Mouse (Mus musculus) C2C12 (cell line): ENCODE data around the gene Plet1. TPM values are rescaled to one million over a fixed set of nuclear protein-coding genes. Genes with fewer than 3 reads are reported as not detected.

Experiments used
- H3K27me3 ChIP-seq: one replicate; pipeline ENCODE4 v1.6.1; 2011; ENCODE audit not compliant: control insufficient read depth, insufficient read depth, insufficient read length
- H3K36me3 ChIP-seq: one replicate; pipeline ENCODE4 v1.6.1; 2011; ENCODE audit not compliant: control insufficient read depth, insufficient read depth
- H3K4me3 ChIP-seq: one replicate; pipeline ENCODE4 v1.5.1; 2011; ENCODE audit warnings: mild to moderate bottlenecking, control low read depth; ENCODE audit not compliant: poor library complexity, insufficient read depth, severe bottlenecking
- H3K79me2 ChIP-seq: one replicate; pipeline ENCODE4 v1.6.1; 2011; ENCODE audit not compliant: control insufficient read depth, insufficient read depth
- H3K79me3 ChIP-seq: one replicate; pipeline ENCODE4 v1.6.1; 2011; ENCODE audit warnings: low read depth, control low read depth
- H3ac ChIP-seq: one replicate; pipeline ENCODE3; 2011; ENCODE audit warnings: low read depth; ENCODE audit not compliant: control insufficient read depth, insufficient read length
- CEBPB ChIP-seq: IDR thresholded peaks from one replicate; pipeline ENCODE4 v1.6.1; 2011; ENCODE audit warnings: low read depth, mild to moderate bottlenecking, control low read depth, moderate library complexity
- CTCF ChIP-seq: IDR thresholded peaks from one replicate; pipeline ENCODE4 v1.5.1; 2011; ENCODE audit not compliant: control insufficient read depth, insufficient read depth, insufficient read length
- FOSL1 ChIP-seq: IDR thresholded peaks from one replicate; pipeline ENCODE4 v1.8.0; 2011; ENCODE audit warnings: mild to moderate bottlenecking, low read length; ENCODE audit not compliant: poor library complexity, insufficient read depth, severe bottlenecking
- MAX ChIP-seq: IDR thresholded peaks from one replicate; pipeline ENCODE4 v1.6.1; 2011; ENCODE audit warnings: mild to moderate bottlenecking, control low read depth
- MYOD1 ChIP-seq: IDR thresholded peaks from one replicate; pipeline ENCODE4 v1.6.1; 2011; ENCODE audit warnings: low read depth; ENCODE audit not compliant: control insufficient read depth, insufficient read length
- MYOG ChIP-seq: IDR thresholded peaks from one replicate; pipeline ENCODE4 v1.6.1; 2011; ENCODE audit not compliant: control insufficient read depth, insufficient read length; ENCODE audit errors: extremely low read depth
- USF1 ChIP-seq: IDR thresholded peaks from one replicate; pipeline ENCODE4 v1.6.1; 2011; ENCODE audit warnings: low read depth, mild to moderate bottlenecking, control low read depth, moderate library complexity
- polyA plus RNA-seq: library from polyadenylated mRNA; unstranded; fragments of >200 nt; fragmentation: generic; extraction: Trizol; gene quantifications from one replicate; pipeline ENCODE4 v1.2.1, GENCODE M21; 2012; ENCODE audit warnings: missing spikeins

Plet1 gene
- polyA plus RNA-seq, 1 experiment = 0.35 TPM

GRCm38 (mm10) chr9:50554241-50555093 lies 60.1 kb downstream of the Plet1 start, which contains the start of gene Il18:
Gene Il18, plus strand, starts transcription at chr9:50554827.
- no peak within 1 kb of the TSS for H3K4me3 ChIP-seq
- no peaks in the 10 kb centered on the region for H3K36me3 ChIP-seq
- H3K79me2 ChIP-seq = no peaks in the 10 kb centered on the region
- no peak for TF ChIP-seq MAX
- TF ChIP-seq USF1 = no peak
- TF ChIP-seq FOSL1 = no peak
- no peak for TF ChIP-seq CEBPB
- no peak for TF ChIP-seq CTCF
- TF ChIP-seq MYOG = no peak
- no peak for TF ChIP-seq MYOD1
- H3K79me3 ChIP-seq = no peaks in the 10 kb centered on the region
- no peak within 1 kb of the TSS for H3ac ChIP-seq
- H3K27me3 ChIP-seq = no peaks in the 10 kb centered on the region

- no peaks in the 10 kb centered on the region for H3K27me3 ChIP-seq
- no peaks in the 10 kb centered on the region for H3K79me2 ChIP-seq
- no peak within 1 kb of the TSS for H3ac ChIP-seq
- H3K36me3 ChIP-seq = no peaks in the 10 kb centered on the region
- no peak within 1 kb of the TSS for H3K4me3 ChIP-seq
- no peaks in the 10 kb centered on the region for H3K79me3 ChIP-seq
- TF ChIP-seq MYOG (no peak), MAX (no peak), MYOD1 (no peak), CEBPB (no peak), CTCF (no peak)
Observed at GRCm38 (mm10) chr9:50555094-50555446, 60.7 kb downstream of the Plet1 start, which contains the start of gene Bco2. Gene Bco2, minus strand, starts transcription at chr9:50555181.

Other genes starting within 250 kb of the Plet1 start
- gene Rpl10-ps3, start 149.6 kb upstream of the Plet1 start, polyA plus RNA-seq = 92.7 TPM
- gene Pts, start 34.2 kb downstream of the Plet1 start, polyA plus RNA-seq = 11.0 TPM
- gene Il18, start 60.3 kb downstream of the Plet1 start, polyA plus RNA-seq = 0.81 TPM
- gene Bco2, start 60.7 kb downstream of the Plet1 start, polyA plus RNA-seq = 0.02 TPM
- gene Tex12, start 66.8 kb downstream of the Plet1 start, polyA plus RNA-seq = not detected
- gene Sdhd, start 109.3 kb downstream of the Plet1 start, polyA plus RNA-seq = 244 TPM
- gene Timm8b, start 109.4 kb downstream of the Plet1 start, polyA plus RNA-seq = 195 TPM
- 2.5 TPM for gene Pih1d2, start 122.8 kb downstream of the Plet1 start, polyA plus RNA-seq
- gene Nkapd1, start 122.9 kb downstream of the Plet1 start, polyA plus RNA-seq = 3.6 TPM
- 42.1 TPM for gene Dlat, start 165.3 kb downstream of the Plet1 start, polyA plus RNA-seq
- 1.2 TPM for gene Dixdc1, start 245.0 kb downstream of the Plet1 start, polyA plus RNA-seq